Mouse (Mus musculus) C2C12 (cell line): ENCODE data around the gene Abcc1. TPM values are rescaled to one million over a fixed set of nuclear protein-coding genes. Genes with fewer than 3 reads are reported as not detected.

ENCODE experiments used
- H3K27me3 ChIP-seq: one replicate; pipeline ENCODE4 v1.6.1; 2011; ENCODE audit not compliant: control insufficient read depth, insufficient read depth, insufficient read length
- H3K36me3 ChIP-seq: one replicate; pipeline ENCODE4 v1.6.1; 2011; ENCODE audit not compliant: control insufficient read depth, insufficient read depth
- H3K4me3 ChIP-seq: one replicate; pipeline ENCODE4 v1.5.1; 2011; ENCODE audit warnings: mild to moderate bottlenecking, control low read depth; ENCODE audit not compliant: poor library complexity, insufficient read depth, severe bottlenecking
- H3K79me2 ChIP-seq: one replicate; pipeline ENCODE4 v1.6.1; 2011; ENCODE audit not compliant: control insufficient read depth, insufficient read depth
- H3K79me3 ChIP-seq: one replicate; pipeline ENCODE4 v1.6.1; 2011; ENCODE audit warnings: low read depth, control low read depth
- H3ac ChIP-seq: one replicate; pipeline ENCODE3; 2011; ENCODE audit warnings: low read depth; ENCODE audit not compliant: control insufficient read depth, insufficient read length
- CEBPB ChIP-seq: IDR thresholded peaks from one replicate; pipeline ENCODE4 v1.6.1; 2011; ENCODE audit warnings: low read depth, mild to moderate bottlenecking, control low read depth, moderate library complexity
- CTCF ChIP-seq: IDR thresholded peaks from one replicate; pipeline ENCODE4 v1.5.1; 2011; ENCODE audit not compliant: control insufficient read depth, insufficient read depth, insufficient read length
- FOSL1 ChIP-seq: IDR thresholded peaks from one replicate; pipeline ENCODE4 v1.8.0; 2011; ENCODE audit warnings: mild to moderate bottlenecking, low read length; ENCODE audit not compliant: poor library complexity, insufficient read depth, severe bottlenecking
- MAX ChIP-seq: IDR thresholded peaks from one replicate; pipeline ENCODE4 v1.6.1; 2011; ENCODE audit warnings: mild to moderate bottlenecking, control low read depth
- MYOD1 ChIP-seq: IDR thresholded peaks from one replicate; pipeline ENCODE4 v1.6.1; 2011; ENCODE audit warnings: low read depth; ENCODE audit not compliant: control insufficient read depth, insufficient read length
- MYOG ChIP-seq: IDR thresholded peaks from one replicate; pipeline ENCODE4 v1.6.1; 2011; ENCODE audit not compliant: control insufficient read depth, insufficient read length; ENCODE audit errors: extremely low read depth
- USF1 ChIP-seq: IDR thresholded peaks from one replicate; pipeline ENCODE4 v1.6.1; 2011; ENCODE audit warnings: low read depth, mild to moderate bottlenecking, control low read depth, moderate library complexity
- polyA plus RNA-seq: library from polyadenylated mRNA; unstranded; fragments of >200 nt; fragmentation: generic; extraction: Trizol; gene quantifications from one replicate; pipeline ENCODE4 v1.2.1, GENCODE M21; 2012; ENCODE audit warnings: missing spikeins

The Abcc1 gene
- polyA plus RNA-seq, 1 experiment, result 35.8 TPM

GRCm38 (mm10) chr16:14409124-14409523 lies 47.8 kb downstream of the Abcc1 start:
- Histone ChIP-seq H3K4me3 (no peak overlapping the region), H3ac (no peak overlapping the region), H3K79me3 (peaks cover 1% of the 10 kb centered on the region), H3K36me3 (peaks cover 94% of the 10 kb centered on the region), H3K27me3 (no peaks in the 10 kb centered on the region), H3K79me2 (no peaks in the 10 kb centered on the region)
- TF ChIP-seq CEBPB (no peak), USF1 (no peak), FOSL1 (no peak), MAX (no peak), MYOD1 (no peak), MYOG (no peak), CTCF (no peak)

GRCm38 (mm10) chr16:14409776-14410175 lies 48.4 kb downstream of the Abcc1 start:
- H3K79me2 ChIP-seq, result no peaks in the 10 kb centered on the region
- H3K4me3 ChIP-seq, result no peak overlapping the region
- no peaks in the 10 kb centered on the region for H3K27me3 ChIP-seq
- peaks cover 1% of the 10 kb centered on the region for H3K79me3 ChIP-seq
- peaks cover 94% of the 10 kb centered on the region for H3K36me3 ChIP-seq
- H3ac ChIP-seq, result no peak overlapping the region
- TF ChIP-seq CEBPB, result no peak
- TF ChIP-seq CTCF, result no peak
- TF ChIP-seq FOSL1, result no peak
- TF ChIP-seq MAX, result no peak
- no peak for TF ChIP-seq MYOG
- no peak for TF ChIP-seq USF1
- no peak for TF ChIP-seq MYOD1

- TF ChIP-seq MYOG (no peak), FOSL1 (no peak), CTCF (no peak), USF1 (no peak), MAX (no peak), MYOD1 (no peak), CEBPB (no peak)
- no peaks in the 10 kb centered on the region for H3K79me2 ChIP-seq
- no peak overlapping the region for H3ac ChIP-seq
- H3K79me3 ChIP-seq, result peaks cover 1% of the 10 kb centered on the region
- no peaks in the 10 kb centered on the region for H3K27me3 ChIP-seq
- H3K4me3 ChIP-seq, result no peak overlapping the region
- H3K36me3 ChIP-seq, result peaks cover 94% of the 10 kb centered on the region
Observed at GRCm38 (mm10) chr16:14410611-14411010, 49.3 kb downstream of the Abcc1 start.

- no peak overlapping the region for H3K4me3 ChIP-seq
- no peaks in the 10 kb centered on the region for H3K79me2 ChIP-seq
- no peak overlapping the region for H3ac ChIP-seq
- TF ChIP-seq CTCF (no peak), USF1 (no peak), CEBPB (no peak), MYOG (no peak), MYOD1 (no peak), MAX (no peak), FOSL1 (no peak)
- H3K36me3 ChIP-seq, result peaks cover 96% of the 10 kb centered on the region
- H3K27me3 ChIP-seq, result no peaks in the 10 kb centered on the region
- peaks cover 1% of the 10 kb centered on the region for H3K79me3 ChIP-seq
Observed at GRCm38 (mm10) chr16:14411156-14411555, 49.8 kb downstream of the Abcc1 start.

- Histone ChIP-seq H3ac (no peak overlapping the region), H3K79me2 (no peaks in the 10 kb centered on the region), H3K36me3 (peaks cover 96% of the 10 kb centered on the region), H3K79me3 (peaks cover under 1% of the 10 kb centered on the region), H3K4me3 (no peak overlapping the region), H3K27me3 (no peaks in the 10 kb centered on the region)
- TF ChIP-seq MYOD1, result no peak
Observed at GRCm38 (mm10) chr16:14412551-14412950, 51.2 kb downstream of the Abcc1 start.

- peaks cover 90% of the 10 kb centered on the region for H3K36me3 ChIP-seq
- H3K4me3 ChIP-seq, result no peak overlapping the region
- H3K27me3 ChIP-seq, result no peaks in the 10 kb centered on the region
- TF ChIP-seq MYOG, result no peak
- TF ChIP-seq USF1, result no peak
- no peak for TF ChIP-seq CEBPB
- TF ChIP-seq MYOD1, result no peak
- TF ChIP-seq FOSL1, result no peak
- TF ChIP-seq MAX, result no peak
- TF ChIP-seq CTCF, result no peak
- no peaks in the 10 kb centered on the region for H3K79me2 ChIP-seq
- no peaks in the 10 kb centered on the region for H3K79me3 ChIP-seq
- no peak overlapping the region for H3ac ChIP-seq
Observed at GRCm38 (mm10) chr16:14415206-14415605, 53.8 kb downstream of the Abcc1 start.
